Mouse (Mus musculus): ENCODE results near the gene Tmem132a. TPM values are rescaled to one million over a fixed set of nuclear protein-coding genes. Genes with fewer than 3 reads are reported as not detected.

Tmem132a gene
- polyA plus RNA-seq, 1 experiment from 2014 or later, result 2.8 TPM

DNA sequence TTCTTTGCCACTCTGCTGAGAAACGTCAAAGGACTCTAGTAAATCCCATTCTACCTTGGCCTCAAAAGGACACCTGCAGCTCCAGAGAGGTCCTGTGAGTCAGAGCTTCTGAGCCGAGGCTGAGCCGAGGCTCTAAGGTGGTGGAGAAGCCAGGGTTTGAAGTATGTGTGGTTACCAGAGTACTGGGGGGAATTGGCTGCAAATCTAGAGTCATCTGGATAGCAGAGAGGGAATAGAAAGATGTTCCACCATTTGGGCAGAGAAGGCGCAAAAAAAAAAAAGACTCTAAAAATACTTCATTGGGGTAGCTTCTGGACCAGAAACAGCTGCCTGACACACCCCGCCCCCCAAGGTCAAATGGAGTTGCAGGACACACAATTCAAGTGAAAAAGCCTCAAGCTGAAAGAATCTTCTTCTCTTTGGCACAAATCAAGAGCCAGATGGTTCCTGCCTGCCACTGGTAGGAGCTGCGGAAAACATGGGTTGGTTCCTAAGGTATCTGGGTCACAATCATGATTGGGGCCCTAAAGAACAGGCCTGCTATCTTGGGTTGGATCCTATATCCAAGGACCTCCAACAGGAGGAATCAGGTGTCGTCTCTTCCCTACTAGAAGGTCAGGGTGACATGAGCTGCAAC lies 8.6 kb upstream of the Tmem132a start:
- no peak overlapping the region for H3K4me3 ChIP-seq (replicated peaks)
- H3K4me2 ChIP-seq, result no peak overlapping the region
- H3K27ac ChIP-seq (replicated peaks), result no peak overlapping the region
- peaks cover 7% of the 10 kb centered on the region for H3K36me3 ChIP-seq (replicated peaks)
- H3K9me3 ChIP-seq (replicated peaks), result no peaks in the 10 kb centered on the region
- H3K4me1 ChIP-seq (replicated peaks), result peaks cover 31% of the 10 kb centered on the region
- 75% methylated on average over 7 of the region's 7 CpGs for WGBS (ENCODE audit: insufficient replicate concordance)
- ATAC-seq (ENCODE audit: insufficient read depth), result no peak
- H3K27me3 ChIP-seq, result no peaks in the 10 kb centered on the region
- H3K9ac ChIP-seq, result no peak overlapping the region

DNA sequence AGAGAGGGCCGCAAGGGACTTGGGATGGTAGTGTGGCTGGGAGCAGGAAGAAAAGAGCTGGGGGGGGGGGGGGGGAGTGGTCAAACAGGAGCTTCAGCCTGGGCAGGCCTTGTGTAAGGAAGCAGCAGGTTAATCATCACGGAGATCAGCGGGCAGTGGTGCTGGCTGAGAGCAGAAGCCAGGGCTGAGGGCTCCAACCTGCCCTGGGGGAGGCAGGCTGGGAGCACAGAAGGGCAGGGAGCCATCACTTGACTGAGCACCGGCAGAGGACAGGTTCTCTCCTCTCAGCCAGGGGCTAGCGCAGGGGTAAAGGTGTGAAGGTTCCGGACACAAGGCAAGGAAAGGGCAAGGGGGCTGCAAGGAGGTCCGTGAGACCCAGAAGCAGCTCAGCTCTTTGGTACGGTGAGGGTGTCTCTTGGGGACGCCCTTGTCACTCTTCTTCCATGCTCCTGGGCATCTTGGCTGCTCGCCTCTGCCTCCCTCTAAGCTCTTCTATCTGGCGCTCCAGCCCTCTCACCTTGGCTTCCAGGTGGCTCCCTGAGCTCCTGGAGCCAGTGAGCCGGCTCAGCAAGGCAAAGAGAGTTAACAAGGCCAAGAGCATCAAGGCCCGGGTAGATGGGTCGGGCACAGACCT lies 1.7 kb upstream of the Tmem132a start:
- Histone ChIP-seq H3K27me3 (peaks cover 35% of the 10 kb centered on the region), H3K27ac (replicated peaks) (no peak overlapping the region), H3K9me3 (replicated peaks) (no peaks in the 10 kb centered on the region), H3K4me2 (no peak overlapping the region), H3K36me3 (replicated peaks) (peaks cover 12% of the 10 kb centered on the region), H3K4me3 (replicated peaks) (no peak overlapping the region), H3K4me1 (replicated peaks) (no peaks in the 10 kb centered on the region; the same call in none of the 2 replicates), H3K9ac (no peak overlapping the region)
- no peak for ATAC-seq (ENCODE audit: insufficient read depth)
- 64% methylated on average over 14 of the region's 14 CpGs for WGBS (ENCODE audit: insufficient replicate concordance)

DNA sequence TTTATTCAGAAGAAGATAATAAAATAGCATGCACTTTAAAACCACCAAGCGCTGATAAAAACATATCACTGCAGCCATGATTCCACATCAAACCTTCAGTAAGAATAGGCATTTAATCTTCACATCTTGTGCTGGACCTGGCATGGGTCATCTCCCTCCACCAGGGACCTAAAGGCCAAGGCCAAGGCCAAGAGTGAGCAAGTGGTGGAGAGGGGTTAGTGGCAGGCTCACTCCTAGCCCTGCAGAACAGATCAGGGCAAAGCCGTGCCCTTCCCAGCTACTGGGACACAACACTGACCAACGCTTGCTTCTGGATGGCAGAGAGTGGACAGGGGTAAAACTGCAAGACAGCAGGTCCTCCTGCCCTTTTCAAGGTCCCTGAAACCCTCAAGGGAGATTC lies 936 bp upstream of the Tmem132a start:
- peaks cover 35% of the 10 kb centered on the region for H3K27me3 ChIP-seq
- WGBS (ENCODE audit: insufficient replicate concordance), result 83% methylated on average over 3 of the region's 3 CpGs
- no peak for ATAC-seq (ENCODE audit: insufficient read depth)
- no peaks in the 10 kb centered on the region for H3K9me3 ChIP-seq (replicated peaks)
- no peak overlapping the region for H3K9ac ChIP-seq
- H3K4me2 ChIP-seq, result no peak overlapping the region
- H3K27ac ChIP-seq (replicated peaks), result no peak overlapping the region
- H3K4me3 ChIP-seq (replicated peaks), result no peak overlapping the region
- peaks cover 12% of the 10 kb centered on the region for H3K36me3 ChIP-seq (replicated peaks)
- no peaks in the 10 kb centered on the region; the same call in none of the 2 replicates for H3K4me1 ChIP-seq (replicated peaks)

DNA sequence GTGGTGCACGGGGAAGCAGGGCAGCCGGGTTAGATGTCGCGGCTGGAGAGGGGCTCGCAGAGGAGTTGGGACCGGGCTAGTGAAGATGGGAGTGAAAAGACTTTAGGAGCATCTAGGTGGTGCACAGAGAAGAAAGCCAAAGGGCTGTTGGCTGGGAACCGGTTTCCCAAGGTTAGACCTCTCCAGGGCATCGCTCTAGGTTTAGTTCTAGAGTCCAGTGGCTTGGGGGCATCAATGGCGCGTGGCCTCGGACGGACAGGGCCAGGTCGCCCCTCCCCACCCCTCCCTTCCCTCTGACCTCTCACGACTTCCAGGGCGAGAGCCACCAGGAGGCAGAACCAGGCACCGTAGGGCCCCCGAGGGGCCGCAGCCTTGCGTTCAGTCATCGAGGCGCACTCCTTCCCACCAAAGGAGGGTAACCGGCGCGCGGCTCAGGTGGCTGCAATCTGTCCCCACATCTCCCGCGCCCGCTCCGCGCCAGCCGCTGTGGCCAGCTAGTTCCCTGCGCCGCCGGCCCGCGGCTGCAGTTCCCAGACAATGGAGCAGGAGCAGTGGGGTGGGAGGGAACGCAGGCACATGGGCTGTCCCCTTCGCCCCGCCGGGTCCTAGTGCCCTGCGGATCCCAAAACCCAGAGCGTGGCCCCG lies 377 bp downstream of the Tmem132a start:
- Histone ChIP-seq H3K4me3 (replicated peaks) (peak overlapping the region; percentile 50), H3K27me3 (peaks cover 35% of the 10 kb centered on the region), H3K4me2 (peak overlapping the region; percentile 62), H3K27ac (replicated peaks) (no peak overlapping the region), H3K9ac (peak overlapping the region; percentile 21; the same call in 1 of the 2 replicates), H3K36me3 (replicated peaks) (peaks cover 12% of the 10 kb centered on the region), H3K4me1 (replicated peaks) (no peaks in the 10 kb centered on the region; the same call in none of the 2 replicates), H3K9me3 (replicated peaks) (no peaks in the 10 kb centered on the region)
- WGBS (ENCODE audit: insufficient replicate concordance), result under 1% methylated on average over 43 of the region's 43 CpGs
- ATAC-seq (ENCODE audit: insufficient read depth), result peak; percentile 60

DNA sequence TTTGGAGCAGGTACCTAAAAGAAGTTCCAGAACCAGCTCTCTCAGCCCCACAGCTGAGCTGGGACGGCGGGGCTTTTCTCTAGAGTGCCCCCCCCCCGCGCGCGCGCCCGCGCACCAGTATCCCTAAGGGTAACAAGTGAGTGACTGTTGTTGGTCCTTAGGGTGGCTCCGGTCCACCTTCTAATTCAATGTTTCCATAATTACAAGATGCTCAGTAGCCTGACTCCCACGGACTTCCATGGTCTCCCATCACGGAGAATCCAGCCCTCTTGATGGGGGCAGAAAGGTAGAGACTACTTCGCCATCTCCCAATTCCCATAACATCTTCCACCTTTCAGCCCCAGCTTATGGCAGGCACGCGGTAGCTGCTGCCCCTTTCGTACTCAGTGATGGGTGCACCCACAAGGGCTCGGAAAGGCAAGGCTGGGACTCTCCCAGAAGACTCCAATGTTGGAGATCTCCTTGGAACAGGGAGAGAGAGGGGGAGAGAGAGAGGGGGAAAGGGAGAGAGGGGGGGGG lies 1.1 kb downstream of the Tmem132a start:
- Histone ChIP-seq H3K36me3 (replicated peaks) (peaks cover 9% of the 10 kb centered on the region), H3K9ac (no peak overlapping the region), H3K27me3 (peaks cover 35% of the 10 kb centered on the region), H3K4me1 (replicated peaks) (no peaks in the 10 kb centered on the region; the same call in none of the 2 replicates), H3K27ac (replicated peaks) (no peak overlapping the region), H3K4me3 (replicated peaks) (peak overlapping the region; percentile 50), H3K9me3 (replicated peaks) (no peaks in the 10 kb centered on the region), H3K4me2 (peak overlapping the region; percentile 62)
- WGBS (ENCODE audit: insufficient replicate concordance), result 3% methylated on average over 17 of the region's 17 CpGs
- ATAC-seq (ENCODE audit: insufficient read depth), result no peak

DNA sequence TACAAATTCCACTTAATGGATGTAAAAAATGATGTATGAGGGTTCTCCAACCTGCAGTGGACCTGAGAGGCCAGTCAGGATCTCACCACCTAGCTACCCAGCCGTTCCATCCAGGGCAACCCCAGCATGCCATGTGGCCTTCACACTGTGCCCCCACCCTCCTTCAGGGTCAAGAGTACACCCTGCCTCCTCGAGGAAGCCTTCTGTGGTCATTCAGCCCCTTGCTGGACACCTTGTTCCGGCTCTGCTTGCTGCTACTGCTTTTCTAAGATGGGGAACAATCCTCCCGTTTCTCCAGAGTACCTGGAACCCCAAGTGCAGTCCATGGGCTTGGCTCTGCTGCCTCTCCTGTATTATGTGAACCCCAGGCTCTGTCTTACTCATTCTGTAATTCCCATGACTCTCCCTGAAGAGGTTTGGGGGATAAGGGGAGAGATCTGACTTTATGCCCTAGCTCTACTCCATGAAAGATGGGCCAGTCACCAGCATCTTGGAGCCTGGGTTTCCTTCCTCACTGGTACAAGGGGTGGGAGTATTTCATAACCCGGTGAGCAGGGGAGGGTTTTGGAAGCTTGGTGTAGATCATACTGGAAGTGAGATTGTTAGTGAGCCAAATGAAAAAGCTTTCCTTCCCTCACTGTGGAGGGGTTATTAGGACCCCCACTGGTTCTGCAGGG lies 1.7 kb downstream of the Tmem132a start:
- Histone ChIP-seq H3K4me2 (peak overlapping the region; percentile 62), H3K27me3 (peaks cover 35% of the 10 kb centered on the region)
- ATAC-seq (ENCODE audit: insufficient read depth), result no peak

DNA sequence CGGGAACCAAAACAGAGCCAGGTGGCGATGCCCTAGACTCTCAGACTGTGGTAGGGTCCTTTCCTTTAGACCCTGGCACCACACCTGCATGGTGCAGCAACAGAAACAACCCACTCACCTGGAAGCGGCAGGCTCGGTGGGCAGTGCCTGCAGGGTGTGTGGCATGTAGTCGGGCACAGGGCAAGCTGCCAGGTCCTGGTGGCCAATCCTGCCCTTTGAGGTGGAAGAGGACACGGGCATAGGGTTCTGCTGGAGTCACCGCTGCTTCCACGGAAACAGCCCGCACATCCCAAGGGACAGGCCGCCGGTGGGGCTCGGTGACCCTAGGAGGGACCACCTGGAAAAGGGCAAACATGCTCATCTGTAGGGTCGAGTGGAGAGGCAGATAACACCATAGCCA lies 3.4 kb downstream of the Tmem132a start:
- Histone ChIP-seq H3K4me1 (replicated peaks) (no peaks in the 10 kb centered on the region; the same call in none of the 2 replicates), H3K27ac (replicated peaks) (no peak overlapping the region), H3K36me3 (replicated peaks) (no peaks in the 10 kb centered on the region), H3K9me3 (replicated peaks) (no peaks in the 10 kb centered on the region), H3K9ac (no peak overlapping the region), H3K27me3 (peaks cover 35% of the 10 kb centered on the region), H3K4me2 (no peak overlapping the region), H3K4me3 (replicated peaks) (no peak overlapping the region)
- 69% methylated on average over 13 of the region's 13 CpGs for WGBS (ENCODE audit: insufficient replicate concordance)
- ATAC-seq (ENCODE audit: insufficient read depth), result no peak

More for the DNA sequence above, 1.7 kb downstream of the Tmem132a start:
- no peak overlapping the region for H3K9ac ChIP-seq
- H3K4me3 ChIP-seq (replicated peaks), result peak overlapping the region; percentile 50; the same call in 1 of the 2 replicates
- no peaks in the 10 kb centered on the region; the same call in none of the 2 replicates for H3K4me1 ChIP-seq (replicated peaks)
- peaks cover 3% of the 10 kb centered on the region for H3K36me3 ChIP-seq (replicated peaks)
- WGBS (ENCODE audit: insufficient replicate concordance), result 34% methylated on average over 5 of the region's 5 CpGs
- no peaks in the 10 kb centered on the region for H3K9me3 ChIP-seq (replicated peaks)
- no peak overlapping the region for H3K27ac ChIP-seq (replicated peaks)

DNA sequence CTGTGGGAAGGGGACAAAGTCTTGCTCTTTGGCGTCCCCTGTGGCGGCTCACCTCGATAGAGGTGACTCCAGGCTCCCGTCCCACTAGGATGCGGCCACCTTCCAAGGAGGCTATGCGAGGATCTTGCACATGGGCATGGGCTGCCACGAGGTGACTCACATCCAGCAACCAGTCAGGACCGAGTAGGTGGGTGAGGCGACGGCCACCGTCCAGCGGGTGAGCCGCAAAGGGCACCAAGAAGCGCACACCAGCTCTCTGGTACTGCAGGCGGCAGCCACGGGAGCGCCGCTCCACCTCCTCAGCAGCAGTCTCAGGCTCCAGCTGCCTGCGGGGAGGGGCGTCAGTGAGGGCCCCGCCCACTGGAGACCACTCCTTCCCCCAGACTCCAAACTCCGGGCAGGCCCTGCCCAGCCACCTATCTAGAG lies 9.7 kb downstream of the Tmem132a start:
- no peak overlapping the region for H3K4me2 ChIP-seq
- H3K4me3 ChIP-seq (replicated peaks), result no peak overlapping the region
- H3K9me3 ChIP-seq (replicated peaks), result no peaks in the 10 kb centered on the region
- no peak overlapping the region for H3K27ac ChIP-seq (replicated peaks)
- H3K4me1 ChIP-seq (replicated peaks), result no peaks in the 10 kb centered on the region
- no peaks in the 10 kb centered on the region for H3K36me3 ChIP-seq (replicated peaks)
- no peaks in the 10 kb centered on the region for H3K27me3 ChIP-seq
- no peak for ATAC-seq (ENCODE audit: insufficient read depth)
- no peak overlapping the region for H3K9ac ChIP-seq
- WGBS (ENCODE audit: insufficient replicate concordance), result 52% methylated on average over 22 of the region's 22 CpGs

DNA sequence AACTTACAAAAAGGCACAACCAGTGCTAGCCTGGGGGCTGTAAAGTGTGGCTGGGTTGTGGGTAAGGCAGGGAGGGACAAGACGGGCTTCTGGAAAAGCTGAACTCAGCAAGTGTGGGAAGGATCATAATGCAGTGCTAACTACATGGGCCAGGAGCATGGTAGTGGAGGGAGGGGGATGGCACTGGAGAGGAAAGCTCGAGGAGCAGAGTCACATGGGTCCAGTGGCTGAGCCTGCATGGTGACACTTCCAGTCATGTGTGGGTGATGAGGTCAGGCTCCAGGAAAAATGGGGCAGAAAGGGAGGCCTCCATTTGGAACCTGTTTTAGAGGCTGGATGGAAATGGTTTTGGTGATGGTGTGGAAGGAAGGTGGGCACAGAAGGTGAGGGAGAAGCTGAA lies 13.2 kb downstream of the Tmem132a start:
- Histone ChIP-seq H3K27ac (replicated peaks) (no peak overlapping the region), H3K9me3 (replicated peaks) (no peaks in the 10 kb centered on the region), H3K9ac (no peak overlapping the region), H3K36me3 (replicated peaks) (no peaks in the 10 kb centered on the region), H3K27me3 (no peaks in the 10 kb centered on the region; the same call in 1 of the 2 replicates), H3K4me3 (replicated peaks) (no peak overlapping the region), H3K4me1 (replicated peaks) (no peaks in the 10 kb centered on the region), H3K4me2 (no peak overlapping the region)
- WGBS (ENCODE audit: insufficient replicate concordance), result 39% methylated on average over 2 of the region's 2 CpGs
- ATAC-seq (ENCODE audit: insufficient read depth), result no peak

DNA sequence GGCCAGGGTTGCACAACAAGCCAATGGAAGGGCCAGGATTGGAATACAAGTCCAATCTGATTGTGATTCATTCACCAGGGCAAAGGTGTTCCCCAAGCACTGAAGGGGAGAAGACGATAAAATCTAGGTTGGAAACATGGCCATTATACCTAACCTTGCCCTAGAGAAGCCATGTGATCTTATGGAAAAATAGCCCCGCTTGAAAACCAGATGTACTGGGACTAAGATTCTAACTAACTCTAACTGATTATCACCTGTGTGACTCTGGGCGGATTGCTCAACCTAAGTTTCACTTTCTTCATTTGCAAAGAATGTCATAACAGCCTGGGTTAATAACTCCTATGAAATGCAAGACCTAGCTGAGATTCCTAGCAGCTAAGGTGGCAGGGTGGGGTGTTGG lies 14.3 kb downstream of the Tmem132a start:
- ATAC-seq (ENCODE audit: insufficient read depth), result no peak
- no peaks in the 10 kb centered on the region for H3K9me3 ChIP-seq (replicated peaks)
- no peak overlapping the region for H3K27ac ChIP-seq (replicated peaks)
- no peaks in the 10 kb centered on the region for H3K36me3 ChIP-seq (replicated peaks)
- H3K4me2 ChIP-seq, result no peak overlapping the region
- WGBS (ENCODE audit: insufficient replicate concordance), result 50% methylated on average over 3 of the region's 3 CpGs
- H3K4me3 ChIP-seq (replicated peaks), result no peak overlapping the region
- no peaks in the 10 kb centered on the region; the same call in 1 of the 2 replicates for H3K27me3 ChIP-seq
- no peaks in the 10 kb centered on the region for H3K4me1 ChIP-seq (replicated peaks)
- H3K9ac ChIP-seq, result no peak overlapping the region

Measured in liver, embryonic 15.5 days (tissue).